Mouse (Mus musculus) liver (tissue): ENCODE results near the gene Fbxo4.

ENCODE experiments used
- DNase-seq: peaks from one replicate; pipeline ENCODE4 v3.0.0-alpha.2; 2020; ENCODE audit warnings: mixed read lengths

Gene Fbxo4

DNA sequence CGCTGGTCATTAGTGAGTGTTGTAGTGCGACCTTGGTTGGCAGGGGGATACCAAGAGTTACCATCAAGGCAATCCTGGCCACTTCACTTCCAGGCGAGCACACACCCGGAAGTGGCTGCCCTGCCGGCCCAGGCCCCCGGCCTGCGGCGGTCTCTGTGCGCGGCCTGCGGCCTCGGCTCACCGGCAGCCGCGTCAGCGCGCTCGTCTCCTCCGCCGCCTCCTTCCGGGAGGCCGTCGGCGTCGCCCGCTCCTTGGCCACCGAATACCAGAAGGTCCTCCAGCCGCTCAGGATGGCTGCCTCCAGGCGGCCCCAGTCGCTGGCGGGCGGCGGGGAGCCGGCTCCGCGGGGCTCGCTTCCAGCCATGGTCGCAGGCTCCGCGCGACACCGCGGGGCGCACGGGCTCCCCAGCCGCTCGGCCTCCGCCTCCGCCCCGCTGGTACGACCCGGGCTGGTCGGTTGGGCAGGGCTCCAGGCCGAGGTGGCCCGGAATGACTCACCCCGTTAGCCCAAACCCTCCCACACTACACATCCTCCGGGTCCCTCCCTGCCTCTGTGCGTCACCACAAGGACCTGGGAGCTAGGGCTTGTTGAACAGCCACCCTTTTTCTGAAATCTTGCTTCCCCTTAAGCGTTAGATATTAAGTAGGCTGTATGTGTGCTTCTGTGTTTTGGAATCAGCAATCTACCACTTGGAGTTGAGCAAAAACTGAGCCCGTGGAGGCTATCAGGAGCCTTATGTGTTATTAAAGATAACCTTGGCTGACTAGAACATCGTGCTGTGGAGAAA is at the start of gene Fbxo4:
Fbxo4 (minus strand) TSS at position 513 of the 788 bp plus-strand sequence.
- peak; percentile 67 for DNase-seq

DNA sequence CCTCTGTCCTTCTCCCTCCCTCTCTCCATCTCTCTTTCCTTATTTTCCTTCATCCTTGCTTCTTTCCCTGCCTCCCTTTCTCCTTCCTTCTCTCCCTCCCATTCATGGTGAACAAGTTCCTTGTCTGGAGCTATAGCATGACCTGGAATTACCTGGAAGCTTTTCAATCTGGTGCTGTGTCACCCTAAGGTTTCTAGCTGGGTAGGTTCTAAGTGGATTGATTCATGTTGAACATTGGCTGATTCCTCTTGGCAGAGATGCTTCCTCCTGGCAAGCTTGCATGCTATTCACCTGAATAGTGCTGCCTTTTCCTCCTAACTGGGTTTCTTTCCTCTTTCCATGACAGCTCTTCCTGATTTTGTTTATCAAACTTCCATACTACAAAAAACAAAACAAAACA is 49.6 kb upstream of the Fbxo4 start:
- no peak for DNase-seq

GRCm38 (mm10) chr15:4028411-4028700 is 49.0 kb upstream of the Fbxo4 start:
- no peak for DNase-seq

GRCm38 (mm10) chr15:4027671-4028410 is 48.5 kb upstream of the Fbxo4 start:
- no peak for DNase-seq

DNA sequence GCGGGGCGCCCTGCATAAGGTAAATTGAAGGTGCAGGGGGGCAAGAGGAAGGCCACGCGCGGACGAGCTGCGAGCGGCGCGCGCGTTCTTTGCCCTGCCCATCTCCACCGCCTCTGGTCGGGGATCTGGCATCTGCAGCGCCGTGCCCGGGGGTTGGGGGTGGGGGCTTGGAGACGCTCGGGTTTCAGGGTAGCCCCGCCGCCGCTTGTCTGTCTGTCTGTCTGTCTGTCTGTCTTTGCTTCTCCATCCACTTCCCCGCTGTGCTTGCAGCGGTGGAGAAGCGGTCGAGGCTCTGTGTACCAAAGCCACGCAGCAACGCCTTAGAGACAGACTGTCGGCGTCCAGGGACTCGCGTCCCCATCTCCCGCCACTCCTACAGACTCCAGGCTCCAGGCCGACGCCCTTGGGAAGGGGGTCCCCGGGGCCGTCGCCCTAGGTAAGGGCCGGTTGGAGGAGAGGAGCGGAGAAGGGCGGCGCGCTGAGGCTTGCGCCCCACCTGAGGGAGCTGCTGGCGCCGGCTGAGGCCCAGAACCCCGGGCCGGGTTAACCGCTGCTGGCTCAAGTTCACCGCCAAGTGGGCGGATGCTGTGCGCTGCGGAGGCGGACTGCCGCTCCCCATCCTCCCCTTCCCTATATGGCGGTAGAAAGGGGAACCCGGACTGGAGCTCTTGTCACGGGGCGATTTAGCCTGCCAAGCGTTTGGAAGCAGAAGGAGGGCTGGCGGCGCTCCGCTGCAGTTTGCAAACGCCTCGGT is 47.6 kb upstream of the Fbxo4 start:
- peak; percentile 75 for DNase-seq

- DNase-seq, result peak; percentile 85
Measured at GRCm38 (mm10) chr15:4026231-4026773, 46.9 kb upstream of the Fbxo4 start, which contains the start of gene Oxct1. Gene Oxct1 (plus strand): TSS chr15:4026383.

- no peak for DNase-seq
Measured at GRCm38 (mm10) chr15:4025508-4025904, 46.1 kb upstream of the Fbxo4 start.

- no peak for DNase-seq
Measured at GRCm38 (mm10) chr15:4024726-4025507, 45.5 kb upstream of the Fbxo4 start.

DNA sequence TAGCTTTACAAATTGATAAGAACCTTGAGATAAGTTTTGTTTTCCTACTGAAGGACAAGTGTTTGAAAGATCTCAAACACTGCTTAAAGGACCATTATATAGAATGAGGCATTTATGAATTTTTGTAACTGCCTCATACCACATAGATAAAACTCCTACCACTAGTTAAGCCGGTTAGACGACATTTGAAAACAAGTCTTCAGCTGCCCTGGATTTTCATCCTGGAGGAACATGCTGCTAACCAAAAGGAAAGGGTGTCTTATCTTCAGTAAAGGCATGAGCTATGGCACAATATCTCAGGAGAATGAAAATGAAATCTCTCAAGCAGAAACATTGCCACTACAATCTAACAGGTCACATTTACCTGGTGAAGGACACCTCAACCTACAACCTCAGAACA is 44.4 kb upstream of the Fbxo4 start:
- DNase-seq, result no peak

GRCm38 (mm10) chr15:4020711-4021110 is 41.3 kb upstream of the Fbxo4 start:
- DNase-seq, result no peak

DNA sequence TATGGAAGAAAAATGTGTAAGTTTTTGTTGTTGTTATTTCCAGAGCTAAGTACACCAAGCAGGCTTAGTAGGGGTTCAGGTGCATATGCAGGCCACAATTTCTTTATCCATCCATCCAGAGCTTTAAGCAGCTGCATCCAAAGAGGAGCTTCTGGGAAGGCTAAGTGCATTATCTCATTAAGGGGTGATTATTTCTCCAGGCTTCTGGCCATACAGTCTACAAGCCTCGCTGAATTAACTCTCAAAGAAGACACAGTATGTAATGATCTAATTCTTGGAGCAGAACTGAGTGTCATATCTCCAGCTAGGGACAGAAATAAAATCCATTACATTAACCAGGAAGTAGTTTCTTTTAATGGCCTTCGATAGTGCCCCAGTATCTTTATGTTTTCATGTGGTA is 34.5 kb upstream of the Fbxo4 start:
- no peak for DNase-seq

GRCm38 (mm10) chr15:4000536-4000935 is 21.2 kb upstream of the Fbxo4 start:
- no peak for DNase-seq

DNA sequence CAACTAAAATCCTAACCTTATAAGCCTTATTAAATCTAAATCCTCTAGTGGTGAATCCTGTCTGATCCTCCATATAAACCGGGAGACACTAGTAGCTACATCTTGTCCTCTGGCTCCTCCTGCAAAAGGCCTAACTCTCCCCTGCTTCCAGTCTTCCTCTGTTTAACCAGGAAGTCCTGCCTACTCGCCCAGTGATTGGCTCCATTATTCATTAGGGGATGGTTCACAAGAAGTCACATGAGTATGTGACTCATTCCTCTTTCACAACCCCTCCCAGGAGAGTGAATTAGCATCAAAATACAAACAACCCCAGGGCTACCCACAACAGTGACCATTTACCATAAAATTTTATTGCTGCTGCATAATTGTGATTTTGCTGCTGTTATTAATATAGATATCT is 19.8 kb upstream of the Fbxo4 start:
- DNase-seq, result no peak

- no peak for DNase-seq
Measured at GRCm38 (mm10) chr15:3996267-3997010, 17.1 kb upstream of the Fbxo4 start.

- DNase-seq, result peak; percentile 97
Measured at GRCm38 (mm10) chr15:3995448-3996266, 16.3 kb upstream of the Fbxo4 start, which contains the start of gene AW549877. Gene AW549877 (minus strand): TSS chr15:3995744.

GRCm38 (mm10) chr15:3994852-3995447 is 15.6 kb upstream of the Fbxo4 start:
- DNase-seq, result no peak

- DNase-seq, result peak; percentile 40
Measured at GRCm38 (mm10) chr15:3987981-3988380, 8.6 kb upstream of the Fbxo4 start.

GRCm38 (mm10) chr15:3984876-3985275 is 5.5 kb upstream of the Fbxo4 start:
- DNase-seq, result no peak

- no peak for DNase-seq
Measured at GRCm38 (mm10) chr15:3982732-3983131, 3.4 kb upstream of the Fbxo4 start.

GRCm38 (mm10) chr15:3979871-3980270 is 498 bp upstream of the Fbxo4 start:
- no peak for DNase-seq
